Comparison of ENCODE assay signal across 8 mouse cellular contexts in genomic region chr11:6200087-6200569, GRCm38 (mm10). TPM values are rescaled to one million over a fixed set of nuclear protein-coding genes. Genes with fewer than 3 reads are reported as not detected.
A peak's percentile ranks its signal among the peaks of the same experiment; 100 is the strongest.
DNase-seq lines count a peak whose midpoint lies in the region; ATAC-seq and TF ChIP-seq lines count a peak whose summit lies in the region.

Gene Nudcd3, minus strand, starts transcription at chr11:6200415.

- no peaks in the 10 kb centered on the region for H3K9me3 ChIP-seq in embryonic facial prominence, embryonic 13.5 days
- 0 out of 2 replicates have a peak, but pooled peaks cover 1% of the 10 kb centered on the region for H3K9me3 ChIP-seq in limb, embryonic 12.5 days
- no peaks in the 10 kb centered on the region for H3K9me3 ChIP-seq in midbrain, embryonic 15.5 days

- peak; percentile 56 for TF ChIP-seq POLR2A in kidney, adult 2 months (IDR thresholded peaks at IDR 0.05; ENCODE audit: low read depth, low read length)
- TF ChIP-seq POLR2A in spleen, adult 2 months (IDR thresholded peaks at IDR 0.05; ENCODE audit: low read depth, low read length), result peak; percentile 40

- peak; percentile 89 for ATAC-seq in embryonic facial prominence, embryonic 13.5 days (ENCODE audit: insufficient number of reproducible peaks, insufficient read depth, low FRiP score, low TSS enrichment, low read depth)
- peak; percentile 95 for ATAC-seq in limb, embryonic 12.5 days (ENCODE audit: insufficient number of reproducible peaks, insufficient read depth, low FRiP score, low TSS enrichment, low read depth)
- peak; percentile 97 for ATAC-seq in midbrain, embryonic 15.5 days (replicated peaks)

- H3K27me3 ChIP-seq in embryonic facial prominence, embryonic 13.5 days, result no peaks in the 10 kb centered on the region
- no peaks in the 10 kb centered on the region for H3K27me3 ChIP-seq in kidney, adult 2 months (replicated peaks; ENCODE audit: control insufficient read depth, insufficient read depth, low read length)
- H3K27me3 ChIP-seq in limb, embryonic 12.5 days, result no peaks in the 10 kb centered on the region
- no peaks in the 10 kb centered on the region for H3K27me3 ChIP-seq in midbrain, embryonic 15.5 days (replicated peaks)
- no peaks in the 10 kb centered on the region for H3K27me3 ChIP-seq in spleen, adult 2 months (ENCODE audit: control insufficient read depth, insufficient read depth, low read length)

- under 1% methylated on average over 39 of the region's 39 CpGs for WGBS in embryonic facial prominence, embryonic 13.5 days
- under 1% methylated on average over 39 of the region's 39 CpGs for WGBS in kidney, adult 2 months
- under 1% methylated on average over 39 of the region's 39 CpGs for WGBS in limb, embryonic 12.5 days
- under 1% methylated on average over 39 of the region's 39 CpGs for WGBS in midbrain, embryonic 15.5 days
- under 1% methylated on average over 39 of the region's 39 CpGs for WGBS in spleen, adult 2 months

- H3K4me3 ChIP-seq in embryonic facial prominence, embryonic 13.5 days, result peak within 1 kb of the TSS; percentile 91
- peak within 1 kb of the TSS; percentile 74 for H3K4me3 ChIP-seq in kidney, adult 2 months (ENCODE audit: insufficient read depth, low read depth, low read length)
- H3K4me3 ChIP-seq in limb, embryonic 12.5 days (replicated peaks), result peak within 1 kb of the TSS; percentile 96
- peak within 1 kb of the TSS; percentile 81 for H3K4me3 ChIP-seq in midbrain, embryonic 15.5 days
- peak within 1 kb of the TSS; percentile 94 for H3K4me3 ChIP-seq in spleen, adult 2 months (ENCODE audit: extremely low read depth, insufficient read depth, insufficient read length)

- peaks cover 16% of the 10 kb centered on the region for H3K4me1 ChIP-seq in embryonic facial prominence, embryonic 13.5 days
- H3K4me1 ChIP-seq in kidney, adult 2 months (ENCODE audit: control insufficient read depth, insufficient read depth, low read length), result peaks cover 10% of the 10 kb centered on the region
- peaks cover 12% of the 10 kb centered on the region for H3K4me1 ChIP-seq in limb, embryonic 12.5 days (replicated peaks)
- peaks cover 33% of the 10 kb centered on the region for H3K4me1 ChIP-seq in midbrain, embryonic 15.5 days
- H3K4me1 ChIP-seq in spleen, adult 2 months (ENCODE audit: control insufficient read depth, insufficient read depth, insufficient read length), result peaks cover 8% of the 10 kb centered on the region

- peak within 1 kb of the TSS; percentile 91 for H3K9ac ChIP-seq in embryonic facial prominence, embryonic 13.5 days
- H3K9ac ChIP-seq in limb, embryonic 12.5 days (replicated peaks), result peak within 1 kb of the TSS; percentile 93
- H3K9ac ChIP-seq in midbrain, embryonic 15.5 days, result peak within 1 kb of the TSS; percentile 88

- peak within 1 kb of the TSS; percentile 95 for H3K27ac ChIP-seq in embryonic facial prominence, embryonic 13.5 days
- peak within 1 kb of the TSS; percentile 96 for H3K27ac ChIP-seq in kidney, adult 2 months (ENCODE audit: insufficient read depth, low read depth, low read length)
- H3K27ac ChIP-seq in limb, embryonic 12.5 days, result peak within 1 kb of the TSS; percentile 95
- H3K27ac ChIP-seq in midbrain, embryonic 15.5 days, result peak within 1 kb of the TSS; percentile 97
- H3K27ac ChIP-seq in spleen, adult 2 months (ENCODE audit: insufficient read depth, low read length), result peak within 1 kb of the TSS; percentile 99

- no peaks in the 10 kb centered on the region for H3K36me3 ChIP-seq in embryonic facial prominence, embryonic 13.5 days
- no peaks in the 10 kb centered on the region for H3K36me3 ChIP-seq in kidney, adult 2 months (ENCODE audit: control insufficient read depth, insufficient read depth, low read length)
- no peaks in the 10 kb centered on the region for H3K36me3 ChIP-seq in limb, embryonic 12.5 days
- H3K36me3 ChIP-seq in midbrain, embryonic 15.5 days (replicated peaks), result no peaks in the 10 kb centered on the region
- no peaks in the 10 kb centered on the region for H3K36me3 ChIP-seq in spleen, adult 2 months (ENCODE audit: control insufficient read depth, insufficient read depth, low read length)

- peak within 1 kb of the TSS; percentile 71 for H3K4me2 ChIP-seq in embryonic facial prominence, embryonic 13.5 days
- peak within 1 kb of the TSS; percentile 93 for H3K4me2 ChIP-seq in limb, embryonic 12.5 days
- peak within 1 kb of the TSS; percentile 92 for H3K4me2 ChIP-seq in midbrain, embryonic 15.5 days

- no peak for TF ChIP-seq CTCF in kidney, adult 2 months (conservative IDR thresholded peaks at IDR 0.05; ENCODE audit: insufficient read depth, insufficient read length, low read depth, low read length)
- no peak for TF ChIP-seq CTCF in spleen, adult 2 months (IDR thresholded peaks at IDR 0.05; ENCODE audit: extremely low read depth, insufficient read depth, insufficient read length, insufficient replicate concordance)

- peak; percentile 92 for DNase-seq in 3134 (ENCODE audit: extremely low read depth, insufficient read length, low spot score)
- DNase-seq in adrenal gland, postnatal 36 days, result peak; percentile 91 to 92
- DNase-seq in heart, adult 18-20 months, result peak; percentile 91 to 95
- DNase-seq in kidney, adult 2 months, result peak; percentile 94
- peak; percentile 77 to 86 for DNase-seq in spleen, adult 2 months (ENCODE audit: low read depth in 1 of 2, low spot score in 2 of 2)

RNA-seq across cellular contexts. Expression of gene Nudcd3, which starts in this region (rescaled TPM):
- total RNA-seq in adrenal gland, postnatal 36 days (2021), result 10 to 100 TPM; 55.4 to 64.7 TPM
- 42.6 and 44.4 TPM in 2 replicates for polyA plus RNA-seq in embryonic facial prominence, embryonic 13.5 days (2015; fragmentation: Nextera tagmentation; extraction: Ambion mirVana)
- total RNA-seq in heart, adult 18-20 months (2021), result 10 to 100 TPM; 64.2 to 67.1 TPM
- 39.6 and 40.8 TPM in 2 replicates for polyA plus RNA-seq in kidney, adult 2 months (2012; rRNA removed)
- 49.4 and 51.3 TPM in 2 replicates for polyA plus RNA-seq in limb, embryonic 12.5 days (2016; fragmentation: Nextera tagmentation; extraction: Ambion mirVana)
- 73.8 and 77.2 TPM in 2 replicates for polyA plus RNA-seq in midbrain, embryonic 15.5 days (2015; fragmentation: Nextera tagmentation; extraction: Ambion mirVana)
- 20.0 and 27.0 TPM in 2 replicates for polyA plus RNA-seq in spleen, adult 2 months (2012; rRNA removed)

Comparison
In these comparisons a context has a peak if more than half of its experiments do, and no peak if none do; other contexts are left out.
1. Peak in every context shown above with its lines: DNase-seq, ATAC-seq, H3K4me3 ChIP-seq and H3K27ac ChIP-seq.